Mouse (Mus musculus) heart, embryonic 10.5 days (tissue): ENCODE measurements around the gene Ngb. TPM values are rescaled to one million over a fixed set of nuclear protein-coding genes. Genes with fewer than 3 reads are reported as not detected.
A peak's percentile ranks its signal among the peaks of the same experiment; 100 is the strongest.

Experiments used
- DNase-seq: peaks from one replicate; pipeline ENCODE4 v3.0.0-alpha.2; 2017; ENCODE audit warnings: low spot score
- H3K27ac ChIP-seq: fragments of 300-500 bp; sonication (generic); 2 replicates; pipeline ENCODE4 v1.5.1; 2016; ENCODE audit warnings: mild to moderate bottlenecking
- H3K27me3 ChIP-seq: fragments of 300-500 bp; sonication (generic); 2 replicates; pipeline ENCODE4 v1.6.1; 2016; ENCODE audit warnings: mild to moderate bottlenecking; ENCODE audit not compliant: poor library complexity, insufficient read depth, severe bottlenecking
- H3K36me3 ChIP-seq: fragments of 300-500 bp; sonication (generic); 2 replicates; pipeline ENCODE4 v1.6.1; 2016; ENCODE audit warnings: mild to moderate bottlenecking, moderate library complexity
- H3K4me1 ChIP-seq: fragments of 300-500 bp; sonication (generic); 2 replicates; pipeline ENCODE4 v1.6.1; 2016; ENCODE audit warnings: mild to moderate bottlenecking
- H3K4me3 ChIP-seq: fragments of 300-500 bp; sonication (generic); 2 replicates; pipeline ENCODE4 v1.5.1; 2016; ENCODE audit warnings: mild to moderate bottlenecking, moderate library complexity
- H3K9me3 ChIP-seq: fragments of 300-500 bp; sonication (generic); 2 replicates; pipeline ENCODE4 v1.6.1; 2016; ENCODE audit warnings: mild to moderate bottlenecking, moderate library complexity
- whole genome bisulfite sequencing: fragments of 180-500 bp; shearing (Covaris S2); methylation state at CpG from one replicate; pipeline ENCODE4 v1.1.7; 2016; 5-methylcytosine and 5-hydroxymethylcytosine counted together
- polyA plus RNA-seq: library from polyadenylated mRNA; unstranded; fragments of >200 nt; fragmentation: Nextera tagmentation; extraction: Ambion mirVana; gene quantifications from 2 replicates; pipeline ENCODE4 v1.2.1, GENCODE M21; 2016

The Ngb gene
- 0.11 and 0.29 TPM in 2 replicates for polyA plus RNA-seq

- H3K36me3 ChIP-seq = no peaks in the 10 kb centered on the region
- DNase-seq = no peak
- WGBS = 5% methylated on average over 32 of the region's 32 CpGs
These were observed at the start of gene Ngb for GRCm38 (mm10) chr12:87102165-87102631. Gene Ngb (minus strand): TSS chr12:87102539.

DNA sequence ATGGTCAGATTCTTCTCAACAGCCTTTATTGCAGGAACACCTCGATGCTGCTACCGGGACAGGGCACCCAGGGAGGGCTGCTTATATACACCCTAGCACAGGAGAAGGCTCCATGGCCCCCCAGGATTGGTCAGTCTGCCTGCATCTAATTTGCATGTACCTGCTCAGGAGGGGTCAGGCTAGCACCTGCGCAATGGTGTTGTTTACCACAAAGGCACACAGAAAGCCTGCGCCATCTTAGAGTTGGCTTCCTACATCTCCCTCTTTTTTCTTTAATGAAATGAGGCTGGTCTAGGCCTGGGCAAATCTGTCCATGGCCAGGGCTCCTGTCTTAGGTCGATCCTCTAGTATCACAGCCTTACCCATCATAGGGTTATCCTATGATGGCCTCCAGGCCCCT lies 47.1 kb upstream of the Ngb start:
- peaks cover 10% of the 10 kb centered on the region for H3K36me3 ChIP-seq
- WGBS = 94% methylated on average over 5 of the region's 5 CpGs
- DNase-seq = no peak
- peaks cover 16% of the 10 kb centered on the region for H3K4me1 ChIP-seq
- H3K4me3 ChIP-seq = no peak overlapping the region
- no peak overlapping the region for H3K27ac ChIP-seq
- no peaks in the 10 kb centered on the region for H3K9me3 ChIP-seq
- H3K27me3 ChIP-seq = no peaks in the 10 kb centered on the region

More at GRCm38 (mm10) chr12:87102165-87102631, at the start of gene Ngb:
- peak within 1 kb of the TSS; percentile 56 for H3K4me3 ChIP-seq
- H3K9me3 ChIP-seq = no peaks in the 10 kb centered on the region
- H3K4me1 ChIP-seq = peaks cover 15% of the 10 kb centered on the region
- H3K27ac ChIP-seq = no peak within 1 kb of the TSS
- peaks cover 73% of the 10 kb centered on the region for H3K27me3 ChIP-seq

DNA sequence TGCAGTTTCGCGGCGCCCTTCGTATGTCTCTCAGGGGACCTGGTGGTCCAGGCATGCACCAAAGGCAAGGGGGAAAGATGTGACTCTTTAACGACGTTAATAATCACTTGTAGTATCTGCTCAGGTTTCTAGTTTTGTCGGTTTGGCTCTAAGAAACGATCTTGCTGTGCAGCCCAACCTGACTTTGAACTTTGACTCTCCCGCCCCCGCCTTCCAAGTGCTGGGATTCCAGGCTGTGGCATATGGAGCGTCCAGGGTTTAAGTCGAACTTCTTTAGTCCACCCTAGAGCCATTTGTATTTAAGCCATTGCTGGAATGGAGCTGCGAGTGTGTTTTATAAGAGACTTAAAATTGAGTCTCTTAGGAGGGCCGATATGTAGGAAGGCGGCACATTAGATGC lies 45.8 kb upstream of the Ngb start:
- Histone ChIP-seq H3K4me1 (peaks cover 16% of the 10 kb centered on the region), H3K27me3 (no peaks in the 10 kb centered on the region), H3K4me3 (peak overlapping the region; percentile 83), H3K27ac (peak overlapping the region; percentile 99), H3K9me3 (no peaks in the 10 kb centered on the region), H3K36me3 (peaks cover 11% of the 10 kb centered on the region)
- 18% methylated on average over 15 of the region's 15 CpGs for WGBS
- DNase-seq = no peak

DNA sequence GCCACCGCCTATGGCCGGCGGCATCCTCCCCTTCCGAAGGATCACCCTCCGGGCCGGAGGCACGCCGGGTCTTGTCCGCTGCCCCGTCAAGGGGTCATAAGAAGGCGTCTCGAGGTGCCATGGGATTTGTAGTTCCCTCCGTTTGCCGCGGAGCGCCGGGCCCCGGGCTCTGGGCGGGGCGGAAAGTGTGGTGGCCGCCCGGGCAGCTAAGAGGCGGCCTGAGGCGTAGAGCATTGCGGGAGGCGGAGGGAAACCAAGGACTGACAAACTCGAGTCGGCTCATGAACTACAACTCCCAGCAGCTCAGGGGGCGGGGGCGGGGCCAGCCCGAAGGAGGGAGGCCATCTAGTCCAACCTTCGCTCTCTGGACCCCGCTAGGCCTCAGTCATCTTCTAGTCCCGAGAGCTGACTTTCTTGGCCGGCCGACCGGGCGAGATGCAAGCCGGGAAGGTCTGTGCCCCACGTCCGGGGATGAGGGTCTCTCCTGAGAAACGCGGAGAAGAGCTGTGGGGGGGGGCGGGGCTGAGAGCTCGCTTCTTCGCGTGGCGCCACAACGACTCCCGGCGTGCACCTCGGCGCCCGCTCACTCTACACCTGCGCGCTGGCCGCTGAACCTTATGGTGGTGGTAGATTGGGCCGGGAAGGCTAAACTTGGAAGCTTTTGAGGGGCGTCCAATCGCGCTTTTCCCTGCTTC lies 45.2 kb upstream of the Ngb start, which contains the start of gene Pomt2:
Pomt2 (minus strand) TSS at position 574 of the 695 bp plus-strand sequence.
- H3K4me3 ChIP-seq = peak within 1 kb of the TSS; percentile 83
- no peaks in the 10 kb centered on the region for H3K9me3 ChIP-seq
- peaks cover 16% of the 10 kb centered on the region for H3K4me1 ChIP-seq
- WGBS = under 1% methylated on average over 61 of the region's 61 CpGs
- H3K27ac ChIP-seq = peak within 1 kb of the TSS; percentile 99
- H3K27me3 ChIP-seq = no peaks in the 10 kb centered on the region
- peak; percentile 99 for DNase-seq
- peaks cover 11% of the 10 kb centered on the region for H3K36me3 ChIP-seq

GRCm38 (mm10) chr12:87146966-87147365 lies 44.6 kb upstream of the Ngb start, which contains the start of gene Gstz1:
Gene Gstz1 (plus strand): TSS chr12:87147165.
- peak within 1 kb of the TSS; percentile 83 for H3K4me3 ChIP-seq
- no peaks in the 10 kb centered on the region for H3K9me3 ChIP-seq
- peak; percentile 97 for DNase-seq
- no peaks in the 10 kb centered on the region for H3K27me3 ChIP-seq
- H3K36me3 ChIP-seq = peaks cover 11% of the 10 kb centered on the region
- peak within 1 kb of the TSS; percentile 99 for H3K27ac ChIP-seq
- peaks cover 22% of the 10 kb centered on the region for H3K4me1 ChIP-seq
- WGBS = under 1% methylated on average over 27 of the region's 27 CpGs

DNA sequence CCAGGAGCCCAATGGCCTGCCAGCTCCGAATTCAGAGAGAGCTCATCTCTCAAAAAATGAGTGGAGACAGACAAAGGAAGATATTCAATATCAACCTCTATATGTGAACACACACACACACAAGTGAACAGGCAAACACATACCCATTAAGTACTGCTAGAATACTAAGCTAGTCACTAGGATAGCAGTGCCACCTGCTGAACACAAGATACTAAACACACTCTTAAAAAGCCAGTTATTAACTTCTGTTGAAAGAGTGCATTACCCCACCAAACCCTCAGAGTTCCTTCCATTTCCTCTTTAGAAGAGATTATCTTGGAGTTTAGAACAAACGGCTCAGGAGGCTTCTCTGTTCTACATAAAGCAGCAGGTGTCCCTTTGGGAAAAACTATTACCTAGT lies 39.8 kb upstream of the Ngb start:
- no peak for DNase-seq
- 68% methylated on average over 2 of the region's 2 CpGs for WGBS
- no peaks in the 10 kb centered on the region for H3K27me3 ChIP-seq

GRCm38 (mm10) chr12:87138768-87139167 lies 36.4 kb upstream of the Ngb start:
- no peak for DNase-seq
- Histone ChIP-seq H3K4me3 (no peak overlapping the region), H3K36me3 (peaks cover 11% of the 10 kb centered on the region), H3K4me1 (peaks cover 15% of the 10 kb centered on the region), H3K9me3 (no peaks in the 10 kb centered on the region), H3K27me3 (no peaks in the 10 kb centered on the region), H3K27ac (no peak overlapping the region)
- WGBS = 67% methylated on average over 2 of the region's 2 CpGs

More for the DNA sequence above, 39.8 kb upstream of the Ngb start:
- Histone ChIP-seq H3K36me3 (peaks cover 10% of the 10 kb centered on the region), H3K27ac (0 out of 2 replicates have a peak overlapping the region, but pooled peaks have one; percentile 16), H3K4me3 (no peak overlapping the region), H3K9me3 (no peaks in the 10 kb centered on the region), H3K4me1 (peaks cover 23% of the 10 kb centered on the region)

DNA sequence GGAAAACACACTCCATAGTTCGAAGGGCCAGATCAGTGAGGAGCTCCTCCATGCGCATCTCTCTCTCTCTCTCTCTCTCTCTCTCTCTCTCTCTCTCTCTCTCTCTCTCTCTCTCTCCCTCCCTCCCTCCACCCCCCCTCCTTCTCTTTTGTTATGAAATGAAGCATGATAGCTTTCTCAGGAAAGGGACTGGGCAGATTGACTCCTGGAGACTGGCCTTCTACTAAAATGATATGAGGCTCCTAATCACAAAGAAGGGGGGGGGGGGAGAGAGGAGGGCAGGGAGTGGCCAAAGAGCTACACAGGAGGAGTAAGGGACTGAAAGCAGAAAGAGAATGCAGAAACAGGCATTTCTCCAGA lies 36.0 kb upstream of the Ngb start:
- no peak for DNase-seq
- H3K27me3 ChIP-seq = no peaks in the 10 kb centered on the region
- no peaks in the 10 kb centered on the region for H3K9me3 ChIP-seq
- no peak overlapping the region for H3K4me3 ChIP-seq
- 92% methylated on average over 2 of the region's 2 CpGs for WGBS
- H3K36me3 ChIP-seq = peaks cover 11% of the 10 kb centered on the region
- no peak overlapping the region for H3K27ac ChIP-seq
- H3K4me1 ChIP-seq = peaks cover 15% of the 10 kb centered on the region

DNA sequence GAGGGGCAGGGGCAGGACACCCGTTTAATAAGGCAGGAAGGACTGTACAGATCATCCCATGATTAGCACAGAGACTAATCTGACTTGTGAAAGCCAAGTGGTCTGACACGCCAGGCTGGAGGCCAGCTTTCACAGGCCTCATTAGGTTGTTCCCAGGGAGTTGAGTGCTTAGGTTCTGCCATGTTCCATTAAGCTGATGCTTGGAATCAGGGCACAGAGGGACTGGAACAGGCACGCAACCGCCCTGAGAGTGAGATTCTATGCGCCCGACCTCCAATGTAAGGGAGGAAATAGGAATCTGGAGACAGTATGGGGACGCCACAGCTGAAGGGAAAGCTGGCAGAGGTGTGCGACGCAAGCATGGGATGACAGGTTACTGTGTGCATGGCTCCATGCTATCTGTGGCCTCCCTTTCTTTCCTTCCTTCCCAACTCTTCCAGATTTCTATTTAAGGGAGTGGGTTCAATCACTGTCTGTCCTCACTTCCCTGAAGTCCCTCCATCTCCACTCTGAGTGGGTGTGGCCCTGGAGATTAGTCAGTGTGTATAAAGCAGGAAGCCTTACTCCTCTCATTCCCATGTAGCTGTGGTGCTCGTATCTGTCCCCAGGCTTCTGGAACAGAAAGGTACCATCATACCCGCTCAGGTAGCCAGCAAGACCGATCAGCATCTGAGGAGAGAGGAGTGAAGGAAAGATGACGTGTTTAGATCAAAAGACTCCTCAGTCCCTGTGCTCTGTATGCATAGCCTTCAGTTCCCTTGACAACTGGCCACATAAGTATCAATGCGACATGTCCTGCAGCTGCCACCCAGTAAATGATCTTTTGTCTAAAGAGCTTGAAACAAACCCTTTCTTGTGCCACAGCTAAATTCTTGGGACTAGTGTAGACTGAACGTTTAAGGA lies 35.4 kb upstream of the Ngb start:
- no peak overlapping the region for H3K27ac ChIP-seq
- H3K4me1 ChIP-seq = peaks cover 15% of the 10 kb centered on the region
- H3K27me3 ChIP-seq = no peaks in the 10 kb centered on the region
- peaks cover 11% of the 10 kb centered on the region for H3K36me3 ChIP-seq
- no peak overlapping the region for H3K4me3 ChIP-seq
- no peaks in the 10 kb centered on the region for H3K9me3 ChIP-seq
- 76% methylated on average over 15 of the region's 15 CpGs for WGBS
- no peak for DNase-seq

GRCm38 (mm10) chr12:87132784-87133183 lies 30.4 kb upstream of the Ngb start:
- H3K4me1 ChIP-seq = peaks cover 7% of the 10 kb centered on the region; the same call in 1 of the 2 replicates
- H3K27ac ChIP-seq = no peak overlapping the region
- H3K27me3 ChIP-seq = no peaks in the 10 kb centered on the region
- no peak overlapping the region for H3K4me3 ChIP-seq
- no peaks in the 10 kb centered on the region for H3K9me3 ChIP-seq
- H3K36me3 ChIP-seq = peaks cover 35% of the 10 kb centered on the region
- WGBS = 48% methylated on average over 9 of the region's 9 CpGs
- DNase-seq = no peak

DNA sequence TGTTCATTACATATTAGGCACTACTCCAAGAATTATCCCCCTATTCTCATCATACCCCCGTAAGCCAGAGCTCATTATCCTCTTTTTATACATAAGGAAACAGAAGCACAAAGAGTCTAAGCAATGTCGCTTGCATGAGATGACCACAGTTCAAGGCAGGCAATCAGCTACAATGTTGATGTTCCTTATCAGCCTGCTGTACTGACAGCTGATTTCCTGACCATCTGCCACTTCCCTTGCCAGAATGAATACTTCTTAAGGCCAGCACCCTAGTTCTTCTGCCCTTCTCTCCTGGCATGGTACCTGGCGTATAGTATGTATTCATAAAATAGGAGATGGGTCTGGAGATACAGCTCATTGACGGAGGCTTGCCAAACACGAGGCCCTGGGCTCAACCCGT lies 29.9 kb upstream of the Ngb start:
- 73% methylated on average over 6 of the region's 6 CpGs for WGBS

DNA sequence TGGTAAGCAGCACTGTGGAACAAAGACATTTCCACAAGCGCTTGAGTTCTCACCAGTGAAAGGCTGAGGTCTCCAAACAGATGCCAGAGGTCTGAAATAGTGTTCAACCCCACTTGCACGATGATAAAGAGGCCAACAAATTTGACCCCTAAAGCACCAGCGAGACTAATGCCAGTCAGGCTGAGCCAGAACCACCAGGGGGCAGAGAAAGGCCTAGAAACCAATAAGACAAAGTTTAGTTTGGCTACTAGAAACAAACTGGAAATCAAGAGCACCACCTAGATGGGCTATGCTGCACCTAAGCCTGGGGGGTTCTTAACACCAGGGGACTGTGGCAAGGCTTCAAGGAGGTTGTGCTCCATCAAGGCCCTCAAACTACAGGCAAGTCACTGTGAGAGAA lies 29.3 kb upstream of the Ngb start:
- Histone ChIP-seq H3K36me3 (peaks cover 36% of the 10 kb centered on the region), H3K4me3 (no peak overlapping the region), H3K9me3 (no peaks in the 10 kb centered on the region), H3K27me3 (no peaks in the 10 kb centered on the region), H3K27ac (no peak overlapping the region), H3K4me1 (peaks cover 7% of the 10 kb centered on the region; the same call in 1 of the 2 replicates)
- WGBS = 61% methylated on average over 3 of the region's 3 CpGs
- no peak for DNase-seq

More for the DNA sequence above, 29.9 kb upstream of the Ngb start:
- H3K36me3 ChIP-seq = peaks cover 34% of the 10 kb centered on the region
- peaks cover 7% of the 10 kb centered on the region; the same call in 1 of the 2 replicates for H3K4me1 ChIP-seq
- no peak for DNase-seq
- H3K27ac ChIP-seq = no peak overlapping the region
- H3K4me3 ChIP-seq = no peak overlapping the region
- no peaks in the 10 kb centered on the region for H3K27me3 ChIP-seq
- no peaks in the 10 kb centered on the region for H3K9me3 ChIP-seq

DNA sequence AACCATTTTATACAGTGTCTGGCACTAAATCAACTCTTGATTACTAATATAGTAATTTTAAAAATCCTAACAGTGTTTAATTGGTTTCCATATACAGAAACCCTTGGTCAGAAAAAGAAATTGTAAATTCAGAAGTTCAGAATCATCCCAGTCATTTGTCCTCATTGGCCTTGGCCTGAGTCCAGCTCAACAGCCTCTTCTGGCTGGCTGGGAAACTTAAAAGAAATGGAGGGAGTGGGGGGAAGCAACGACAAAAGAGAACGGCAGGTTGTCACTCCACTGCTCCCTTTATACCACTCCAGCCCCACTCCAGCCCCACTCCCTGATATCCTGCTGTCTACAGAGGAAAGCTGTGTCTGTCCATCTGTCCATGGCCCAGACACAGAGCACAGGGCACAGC lies 28.8 kb upstream of the Ngb start:
- Histone ChIP-seq H3K27me3 (no peaks in the 10 kb centered on the region), H3K4me1 (peaks cover 7% of the 10 kb centered on the region; the same call in 1 of the 2 replicates), H3K4me3 (no peak overlapping the region), H3K27ac (no peak overlapping the region), H3K36me3 (peaks cover 36% of the 10 kb centered on the region), H3K9me3 (no peaks in the 10 kb centered on the region)
- DNase-seq = no peak
- 87% methylated on average over 2 of the region's 2 CpGs for WGBS
